Mouse (Mus musculus): ENCODE measurements around the gene Il31ra. TPM values are rescaled to one million over a fixed set of nuclear protein-coding genes. Genes with fewer than 3 reads are reported as not detected.

The Il31ra gene
- polyA plus RNA-seq (2014; fragmentation: Illumina TruSeq; extraction: RNeasy Lipid Tissue Mini Kit (QIAGEN cat#74804); ENCODE audit: low read depth, low replicate concordance), result not detected

GRCm38 (mm10) chr13:112594260-112594659 lies at the start of gene Il31ra:
TSS of gene Il31ra (minus strand) at chr13:112594360.

Other genes with a start within 250 kb of the Il31ra start
- gene Il6st, start 130.3 kb downstream of the Il31ra start, polyA plus RNA-seq (2014; fragmentation: Illumina TruSeq; extraction: RNeasy Lipid Tissue Mini Kit (QIAGEN cat#74804); ENCODE audit: low read depth, low replicate concordance), result 58.8 TPM
- gene Ddx4, start 58.1 kb upstream of the Il31ra start, polyA plus RNA-seq (2014; fragmentation: Illumina TruSeq; extraction: RNeasy Lipid Tissue Mini Kit (QIAGEN cat#74804); ENCODE audit: low read depth, low replicate concordance), result not detected
- gene Slc38a9, start 66.4 kb upstream of the Il31ra start, polyA plus RNA-seq (2014; fragmentation: Illumina TruSeq; extraction: RNeasy Lipid Tissue Mini Kit (QIAGEN cat#74804); ENCODE audit: low read depth, low replicate concordance), result 11.9 TPM
- gene Plpp1, start 206.4 kb upstream of the Il31ra start, polyA plus RNA-seq (2014; fragmentation: Illumina TruSeq; extraction: RNeasy Lipid Tissue Mini Kit (QIAGEN cat#74804); ENCODE audit: low read depth, low replicate concordance), result 109 TPM

All from sigmoid colon, adult 10 weeks (tissue).